Mouse (Mus musculus) heart, postnatal 4 days (tissue): ENCODE data around the gene Sfxn1. TPM values are rescaled to one million over a fixed set of nuclear protein-coding genes. Genes with fewer than 3 reads are reported as not detected.

Experiments used
- DNase-seq: peaks from one replicate; pipeline ENCODE4 v3.0.0; 2021
- total RNA-seq, 2 experiments: library from RNA; stranded (reverse); gene quantifications; 2 replicates each; pipeline ENCODE4 v1.2.3; 2021

Sfxn1 gene
- total RNA-seq, 2 experiments from 2014 or later: 13.5 to 16.5 TPM

- DNase-seq: no peak
Measured at GRCm38 (mm10) chr13:54143788-54144187, 72.1 kb downstream of the Sfxn1 start.

GRCm38 (mm10) chr13:54144624-54145023, 73.0 kb downstream of the Sfxn1 start:
- no peak for DNase-seq

GRCm38 (mm10) chr13:54147328-54147727, 75.7 kb downstream of the Sfxn1 start:
- peak; percentile 26 for DNase-seq

GRCm38 (mm10) chr13:54152421-54152820, 80.8 kb downstream of the Sfxn1 start:
- DNase-seq: no peak

GRCm38 (mm10) chr13:54152911-54153310, 81.2 kb downstream of the Sfxn1 start:
- DNase-seq: no peak

- no peak for DNase-seq
Measured at GRCm38 (mm10) chr13:54153672-54154218, 82.1 kb downstream of the Sfxn1 start.

GRCm38 (mm10) chr13:54155822-54156221, 84.2 kb downstream of the Sfxn1 start:
- no peak for DNase-seq

Other genes with a start within 250 kb of the Sfxn1 start
- gene Drd1, start 16.2 kb upstream of the Sfxn1 start, total RNA-seq: under 1 TPM; 0.16 to 0.33 TPM
- under 1 TPM; 0.11 to 0.12 TPM for gene Hrh2, start 120.3 kb downstream of the Sfxn1 start, total RNA-seq